Mouse (Mus musculus) kidney, postnatal 0 days (tissue): ENCODE measurements around the gene Pbx1. TPM values are rescaled to one million over a fixed set of nuclear protein-coding genes. Genes with fewer than 3 reads are reported as not detected.

Experiments used
- ATAC-seq: fragments of 200-750 bp; cut with Nextera tagmentation; replicated peaks from 2 replicates; pipeline ENCODE4 v1.8.0; 2017; ENCODE audit warnings: low read depth, moderate number of reproducible peaks, moderate TSS enrichment, moderate library complexity; ENCODE audit not compliant: low FRiP score
- DNase-seq: peaks from one replicate; pipeline ENCODE4 v3.0.0-alpha.2; 2016; ENCODE audit warnings: low spot score
- H3K27ac ChIP-seq: fragments of 300-500 bp; sonication (generic); 2 replicates; pipeline ENCODE4 v1.5.1; 2014; ENCODE audit warnings: mild to moderate bottlenecking
- H3K27me3 ChIP-seq: fragments of 300-500 bp; sonication (generic); 2 replicates; pipeline ENCODE4 v1.6.1; 2014; ENCODE audit warnings: low read length, mixed read lengths; ENCODE audit not compliant: insufficient read depth
- H3K36me3 ChIP-seq: fragments of 300-500 bp; sonication (generic); 2 replicates; pipeline ENCODE4 v1.6.1; 2014; ENCODE audit warnings: low read length, mixed read lengths; ENCODE audit not compliant: insufficient read depth
- H3K4me1 ChIP-seq: fragments of 300-500 bp; sonication (generic); replicated peaks from 2 replicates; pipeline ENCODE4 v1.6.1; 2014; ENCODE audit warnings: antibody characterized with exemption, low read length, mixed read lengths; ENCODE audit not compliant: insufficient read depth
- H3K4me2 ChIP-seq: fragments of 300-500 bp; sonication (generic); 2 replicates; pipeline ENCODE4 v1.6.1; 2014; ENCODE audit warnings: mild to moderate bottlenecking, low read length, moderate library complexity, mixed read lengths
- H3K4me3 ChIP-seq: fragments of 300-500 bp; sonication (generic); replicated peaks from 2 replicates; pipeline ENCODE4 v1.5.1; 2014; ENCODE audit warnings: low read depth, low read length
- H3K9ac ChIP-seq: fragments of 300-500 bp; sonication (generic); 2 replicates; pipeline ENCODE4 v1.6.1; 2014; ENCODE audit warnings: low read depth, low read length
- H3K9me3 ChIP-seq: fragments of 300-500 bp; sonication (generic); replicated peaks from 2 replicates; pipeline ENCODE4 v1.6.1; 2016; ENCODE audit warnings: low read length, inconsistent platforms, mixed read lengths
- CTCF ChIP-seq: IDR thresholded peaks from 2 replicates; pipeline ENCODE4 v1.5.1; 2016; ENCODE audit warnings: antibody characterized with exemption, low read depth, mild to moderate bottlenecking, moderate library complexity
- WGBS: fragments of 180-500 bp; shearing (Covaris S2); extraction: QIAGEN DNeasy Blood & Tissue Kit; methylation state at CpG from one replicate; pipeline ENCODE4 v1.1.7; 2014; 5-methylcytosine and 5-hydroxymethylcytosine counted together
- polyA plus RNA-seq: library from polyadenylated mRNA; unstranded; fragments of >200 nt; fragmentation: Nextera tagmentation; extraction: Ambion mirVana; gene quantifications from 2 replicates; pipeline ENCODE4 v1.2.1, GENCODE M21; 2015

Pbx1 gene
- polyA plus RNA-seq, 1 experiment from 2014 or later, result 55.7 TPM

DNA sequence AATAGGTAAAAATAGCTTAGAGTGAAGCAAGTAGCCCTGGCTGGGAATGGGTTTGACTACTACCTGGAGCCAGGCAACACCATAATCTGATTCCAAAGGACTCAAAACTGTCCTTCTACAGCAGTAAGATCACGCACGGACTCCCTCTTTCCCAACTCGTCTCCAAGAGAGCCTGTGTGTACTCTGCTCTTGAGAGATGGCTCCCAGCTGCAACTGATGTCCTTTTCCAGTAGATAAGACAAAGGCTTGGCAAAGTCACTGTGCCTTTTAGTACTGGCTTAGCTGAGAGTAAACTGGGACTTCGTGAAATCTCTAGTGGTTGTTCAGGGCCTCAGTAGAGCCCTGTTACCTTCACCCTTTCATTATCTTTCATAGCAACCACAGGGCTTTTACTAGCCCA lies 38.6 kb downstream of the Pbx1 start:
- Histone ChIP-seq H3K4me1 (peaks cover 46% of the 10 kb centered on the region), H3K27ac (0 out of 2 replicates have a peak overlapping the region, but pooled peaks have one; percentile 33), H3K9me3 (no peaks in the 10 kb centered on the region), H3K4me3 (no peak overlapping the region), H3K4me2 (no peak overlapping the region), H3K36me3 (0 out of 2 replicates have a peak, but pooled peaks cover 3% of the 10 kb centered on the region), H3K27me3 (no peaks in the 10 kb centered on the region), H3K9ac (no peak overlapping the region)
- ATAC-seq (no peak), DNase-seq (no peak)
- WGBS, result 41% methylated on average over 4 of the region's 4 CpGs
- no peak for TF ChIP-seq CTCF

DNA sequence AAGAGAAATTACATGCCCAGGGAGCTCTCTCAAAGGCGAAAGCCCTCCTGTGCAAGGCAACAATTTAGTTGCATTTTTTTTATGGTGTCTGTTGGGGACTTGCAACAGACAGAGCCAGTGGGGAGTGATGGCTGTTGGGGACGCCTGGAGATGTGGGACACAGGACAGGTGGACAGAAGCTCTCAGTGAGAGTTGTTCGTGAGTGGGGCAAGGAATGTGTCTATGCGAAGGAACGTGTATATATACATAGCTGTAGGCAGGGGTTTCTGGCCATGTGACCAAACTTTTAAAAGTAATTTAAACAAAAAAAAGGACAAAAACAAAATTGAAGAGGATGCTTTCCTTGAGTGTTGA lies 39.6 kb downstream of the Pbx1 start:
- H3K4me3 ChIP-seq, result no peak overlapping the region
- DNase-seq, result no peak
- H3K4me2 ChIP-seq, result peak overlapping the region; percentile 44
- peaks cover 46% of the 10 kb centered on the region for H3K4me1 ChIP-seq
- ATAC-seq, result peak; percentile 38; the same call in 1 of the 2 replicates
- H3K27me3 ChIP-seq, result no peaks in the 10 kb centered on the region
- peak overlapping the region; percentile 70 for H3K27ac ChIP-seq
- H3K9ac ChIP-seq, result no peak overlapping the region
- no peak for TF ChIP-seq CTCF
- 0 out of 2 replicates have a peak, but pooled peaks cover 3% of the 10 kb centered on the region for H3K36me3 ChIP-seq
- H3K9me3 ChIP-seq, result no peaks in the 10 kb centered on the region
- 19% methylated on average over 5 of the region's 5 CpGs for WGBS

DNA sequence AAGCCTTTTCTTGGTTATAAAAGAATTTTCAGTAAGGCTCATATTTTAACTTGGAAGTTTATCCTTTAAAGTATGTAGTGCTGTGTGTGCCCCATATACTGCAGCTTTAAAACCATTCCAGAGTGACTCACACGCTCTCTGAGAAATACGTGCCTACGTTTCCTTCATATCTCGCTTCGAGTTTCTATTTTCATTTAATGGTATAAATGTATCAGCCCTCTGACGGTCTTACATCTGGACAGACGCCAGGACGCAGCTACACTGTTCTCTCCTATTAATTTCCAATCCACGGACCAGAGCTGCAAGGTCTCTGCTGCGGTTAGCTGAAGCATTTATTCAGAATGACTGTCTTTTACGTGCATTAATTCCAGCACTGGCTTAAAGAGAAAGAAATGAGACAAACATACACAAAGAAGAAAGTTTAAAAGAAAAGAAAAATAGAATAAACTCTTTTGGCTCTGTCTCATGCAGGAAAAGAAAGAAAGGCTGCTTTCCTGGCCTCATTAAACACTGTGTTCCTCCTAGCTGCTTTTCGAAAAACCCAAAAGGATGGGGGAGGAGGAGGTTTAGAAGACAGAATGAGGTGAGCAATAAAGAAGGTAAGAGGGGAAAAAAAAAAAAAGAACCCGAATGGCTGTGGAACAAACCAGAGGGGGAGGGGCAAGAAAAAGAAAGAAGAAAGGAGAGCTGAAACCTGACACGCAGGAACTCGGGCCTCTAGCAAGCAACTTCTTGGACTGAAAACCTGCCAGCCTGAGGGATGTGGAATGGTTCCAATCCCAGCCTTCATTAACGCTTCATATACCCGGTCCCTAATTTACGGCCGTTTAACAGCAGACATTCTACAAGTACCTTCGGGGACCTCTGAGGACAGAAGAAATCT lies 40.2 kb downstream of the Pbx1 start:
- Histone ChIP-seq H3K27ac (peak overlapping the region; percentile 70), H3K9me3 (no peaks in the 10 kb centered on the region), H3K27me3 (no peaks in the 10 kb centered on the region), H3K36me3 (0 out of 2 replicates have a peak, but pooled peaks cover 3% of the 10 kb centered on the region), H3K4me1 (peaks cover 46% of the 10 kb centered on the region), H3K9ac (no peak overlapping the region), H3K4me3 (0 out of 2 replicates have a peak overlapping the region, but pooled peaks have one; percentile 4), H3K4me2 (peak overlapping the region; percentile 44)
- ATAC-seq (peak; percentile 68; the same call in 1 of the 2 replicates), DNase-seq (peak; percentile 90)
- no peak for TF ChIP-seq CTCF
- 6% methylated on average over 20 of the region's 20 CpGs for WGBS

DNA sequence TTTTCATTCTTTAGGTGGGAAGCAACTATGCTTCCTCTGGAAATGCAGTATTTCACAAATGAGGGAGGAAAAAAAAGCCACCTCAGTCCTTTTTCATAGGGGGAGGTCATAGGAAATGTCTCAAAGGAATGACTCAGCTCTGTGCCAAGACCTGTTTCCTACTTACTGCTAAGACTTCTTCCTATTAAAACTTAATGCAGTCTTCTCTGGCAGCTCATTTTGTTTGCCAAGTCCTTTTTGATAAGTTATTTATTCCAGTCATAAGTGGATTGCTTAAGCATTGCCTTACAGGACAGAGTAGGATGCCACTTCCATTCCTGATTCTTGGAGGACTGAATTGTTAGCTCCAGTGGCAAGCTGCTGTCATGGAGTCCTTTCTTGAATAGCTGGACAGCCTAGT lies 41.3 kb downstream of the Pbx1 start:
- DNase-seq (no peak), ATAC-seq (no peak)
- no peak for TF ChIP-seq CTCF
- Histone ChIP-seq H3K9me3 (no peaks in the 10 kb centered on the region), H3K27ac (0 out of 2 replicates have a peak overlapping the region, but pooled peaks have one; percentile 70), H3K36me3 (0 out of 2 replicates have a peak, but pooled peaks cover 3% of the 10 kb centered on the region), H3K4me1 (peaks cover 55% of the 10 kb centered on the region), H3K4me3 (no peak overlapping the region), H3K27me3 (no peaks in the 10 kb centered on the region), H3K4me2 (no peak overlapping the region), H3K9ac (no peak overlapping the region)

DNA sequence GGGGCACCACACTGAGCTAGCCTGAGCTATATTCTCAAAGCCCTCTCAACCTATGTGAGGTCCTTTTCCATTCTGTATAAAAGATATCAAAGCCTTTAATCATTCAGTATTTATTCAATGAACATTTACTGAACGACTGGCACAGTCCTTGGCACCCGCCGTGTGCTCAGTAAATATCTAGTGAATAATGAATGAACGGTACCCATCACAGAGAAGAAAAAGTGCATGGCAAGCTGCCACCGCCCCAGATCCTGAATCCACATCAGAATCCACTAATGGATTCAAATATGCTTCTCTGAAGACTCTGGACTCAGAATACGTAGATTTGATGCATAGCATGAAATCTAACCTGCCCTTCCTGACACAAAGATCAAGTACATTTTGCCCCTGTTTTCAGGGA lies 45.9 kb downstream of the Pbx1 start:
- peaks cover 58% of the 10 kb centered on the region for H3K4me1 ChIP-seq
- H3K4me2 ChIP-seq, result no peak overlapping the region
- no peak overlapping the region for H3K4me3 ChIP-seq
- no peaks in the 10 kb centered on the region for H3K9me3 ChIP-seq
- no peak for TF ChIP-seq CTCF
- 0 out of 2 replicates have a peak, but pooled peaks cover 3% of the 10 kb centered on the region for H3K36me3 ChIP-seq
- no peak overlapping the region for H3K9ac ChIP-seq
- no peaks in the 10 kb centered on the region for H3K27me3 ChIP-seq
- 81% methylated on average over 6 of the region's 6 CpGs for WGBS
- ATAC-seq (no peak), DNase-seq (no peak)
- no peak overlapping the region for H3K27ac ChIP-seq

DNA sequence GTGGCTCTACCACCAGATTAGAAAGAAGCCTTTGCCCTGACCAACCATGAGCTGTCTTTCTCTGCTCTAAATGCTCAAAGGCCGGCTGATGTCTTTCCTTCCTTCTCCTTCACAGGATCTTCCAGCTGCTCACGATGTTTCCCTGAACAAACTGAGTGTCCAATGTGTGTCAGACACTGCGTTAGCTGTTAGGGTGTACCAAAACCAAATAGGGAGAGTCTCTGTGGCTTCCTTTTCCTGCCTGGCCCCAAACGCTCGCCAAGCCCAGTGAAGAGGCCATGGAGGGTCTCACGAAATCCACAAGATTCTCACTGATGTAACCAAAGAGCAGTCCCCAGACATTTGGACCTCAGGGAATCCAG lies 47.5 kb downstream of the Pbx1 start:
- TF ChIP-seq CTCF, result no peak

More for the DNA sequence above, 47.5 kb downstream of the Pbx1 start:
- H3K4me3 ChIP-seq, result no peak overlapping the region
- H3K9me3 ChIP-seq, result no peaks in the 10 kb centered on the region
- no peaks in the 10 kb centered on the region for H3K27me3 ChIP-seq
- H3K9ac ChIP-seq, result no peak overlapping the region
- peak overlapping the region; percentile 83 for H3K27ac ChIP-seq
- no peaks in the 10 kb centered on the region for H3K36me3 ChIP-seq
- 27% methylated on average over 6 of the region's 6 CpGs for WGBS
- ATAC-seq (no peak), DNase-seq (no peak)
- H3K4me2 ChIP-seq, result no peak overlapping the region
- H3K4me1 ChIP-seq, result peaks cover 61% of the 10 kb centered on the region
